Mouse (Mus musculus) colon, adult 2 months (tissue): ENCODE data around the gene Setd1b. TPM values are rescaled to one million over a fixed set of nuclear protein-coding genes. Genes with fewer than 3 reads are reported as not detected.

ENCODE experiments used
- polyA plus RNA-seq: library from polyadenylated mRNA; depleted of rRNA; stranded (reverse); fragments of >200 nt; gene quantifications from 2 replicates; pipeline ENCODE4 v1.2.3, GENCODE M21; 2012; rRNA removed

The Setd1b gene
- 9.7 and 12.7 TPM in 2 replicates for polyA plus RNA-seq

DNA sequence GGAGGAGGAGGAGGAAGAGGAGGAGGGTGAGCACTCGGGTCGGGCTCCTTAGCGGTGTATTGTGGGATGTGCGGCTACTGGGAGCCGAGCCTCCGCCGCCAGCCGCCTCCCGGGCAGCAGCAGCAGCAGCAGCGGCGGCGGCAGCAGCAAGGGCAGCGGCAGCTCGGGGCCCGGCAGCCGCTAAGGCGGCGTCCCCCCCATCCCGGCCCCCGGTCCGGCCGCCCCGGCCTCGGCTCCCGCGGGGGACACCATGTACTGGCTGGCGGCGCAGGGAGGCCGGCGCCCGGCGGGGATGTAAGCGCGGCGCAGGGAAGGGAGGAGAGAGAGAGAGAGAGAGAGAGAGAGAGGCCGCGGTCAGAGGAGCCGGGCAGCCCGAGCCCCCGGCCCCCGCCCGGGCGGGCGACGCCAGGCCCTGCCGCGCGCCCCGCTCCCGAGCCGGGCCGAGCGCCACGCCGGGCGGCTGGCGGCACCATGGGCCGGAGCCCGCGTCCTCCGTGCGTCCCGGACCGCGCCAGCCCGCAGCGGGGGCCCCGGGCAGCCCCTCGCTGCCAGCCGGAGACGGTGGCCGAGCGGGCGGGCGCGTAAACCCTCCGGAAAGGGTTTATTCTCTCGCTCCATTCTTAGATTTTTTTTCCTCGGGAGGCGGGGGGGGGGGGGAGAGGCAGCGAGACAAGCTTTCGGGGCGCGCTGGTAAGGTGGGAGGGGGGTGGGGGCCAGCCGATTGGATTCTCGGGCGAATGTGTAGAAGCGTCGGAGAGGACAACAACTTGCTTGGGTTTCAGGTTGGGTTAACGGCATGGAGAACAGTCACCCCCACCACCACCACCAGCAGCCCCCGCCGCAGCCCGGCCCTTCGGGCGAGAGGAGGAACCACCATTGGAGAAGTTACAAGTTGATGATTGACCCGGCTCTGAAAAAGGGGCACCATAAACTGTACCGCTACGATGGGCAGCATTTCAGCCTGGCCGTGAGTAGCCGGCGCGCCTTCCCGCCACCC, at the start of gene Setd1b:
Gene Setd1b (plus strand): TSS at position 33 of the 997 bp plus-strand sequence.

DNA sequence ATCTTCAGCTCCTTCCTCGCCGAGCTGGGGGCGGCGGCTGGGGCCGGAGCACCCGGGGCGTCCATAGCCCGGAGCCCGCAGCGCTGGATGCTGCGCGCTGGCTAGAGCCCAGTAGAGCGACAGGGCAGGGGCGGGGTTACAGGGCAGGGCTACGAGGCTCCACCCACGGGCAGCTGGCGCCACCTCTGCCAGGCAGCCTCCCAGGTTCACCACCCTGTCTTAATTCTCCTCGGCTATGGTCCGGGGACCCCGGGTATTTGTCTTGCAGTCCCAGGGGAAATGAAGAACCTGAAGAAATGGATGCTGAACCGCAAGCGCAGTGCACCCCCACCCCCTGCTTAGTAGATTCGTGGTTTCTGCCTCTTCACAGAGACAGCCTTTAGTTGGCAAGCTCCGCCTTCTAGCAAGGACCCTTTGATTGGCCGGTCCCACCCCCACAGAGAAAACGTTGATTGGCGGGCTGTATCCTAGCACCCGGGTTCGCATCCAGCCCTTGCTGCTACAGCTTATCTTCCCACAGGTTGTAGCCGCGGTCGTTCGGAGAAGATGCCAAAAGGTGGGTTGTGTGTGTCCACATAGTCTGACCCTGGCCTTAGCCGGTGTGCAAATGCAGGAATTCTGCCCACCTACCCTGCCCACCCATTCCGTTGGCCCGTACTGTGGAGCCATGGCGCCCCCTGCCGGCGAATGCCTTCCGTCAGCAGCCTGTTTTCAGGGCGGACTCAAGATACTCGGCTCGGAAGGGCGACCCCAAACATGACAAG, 9.5 kb upstream of the Setd1b start, which contains the start of gene Rhof:
Gene Rhof (minus strand): TSS at position 385 of the 764 bp plus-strand sequence.

DNA sequence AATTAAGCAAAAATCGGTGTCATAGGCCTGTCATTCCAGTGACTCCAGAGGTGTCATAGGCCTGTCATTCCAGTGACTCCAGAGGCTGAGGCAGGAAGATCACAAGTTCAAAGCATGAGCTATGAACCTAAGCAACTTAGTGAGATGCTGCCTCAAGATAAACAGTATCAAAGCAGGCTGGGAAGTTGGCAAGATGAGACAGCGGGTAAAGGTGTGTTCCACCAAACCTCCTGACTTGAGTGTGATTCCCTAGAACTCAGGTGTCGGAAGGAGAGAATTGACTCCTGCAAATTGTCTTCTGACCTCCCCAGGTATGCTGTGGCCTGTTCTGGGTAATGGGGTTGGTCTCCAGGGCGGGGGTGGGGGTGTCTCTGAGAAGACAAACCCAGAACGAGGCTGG, 27.3 kb downstream of the Setd1b start, which contains the start of gene Psmd9:
Gene Psmd9 (plus strand): TSS at position 130 of the 400 bp plus-strand sequence.

DNA sequence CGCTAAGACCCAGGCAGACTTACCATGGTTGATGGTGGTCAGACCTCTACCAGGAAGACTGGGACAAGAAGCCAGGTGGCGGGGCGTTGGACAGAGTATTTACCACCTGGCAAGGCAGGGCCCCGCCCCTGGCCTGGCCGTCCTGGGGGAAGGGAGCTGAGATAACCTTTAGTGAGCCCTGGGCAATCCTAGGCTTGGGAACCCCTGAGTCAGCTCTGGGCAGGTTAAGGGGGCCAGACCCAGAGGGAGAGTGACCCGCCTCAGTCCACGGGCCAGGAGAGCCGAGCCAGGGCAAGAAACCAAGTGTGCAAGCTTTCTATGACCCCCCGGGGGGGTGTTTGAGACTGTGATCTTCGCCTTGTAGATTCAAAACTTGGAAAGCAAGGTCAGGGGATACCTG, 40.7 kb downstream of the Setd1b start, which contains the start of gene Hpd:
Gene Hpd (minus strand): TSS at position 77 of the 400 bp plus-strand sequence.

Other genes with a start within 250 kb of the Setd1b start
- gene Kdm2b, start 152.4 kb upstream of the Setd1b start, polyA plus RNA-seq, result 16.6 and 17.9 TPM in 2 replicates
- gene Orai1, start 127.1 kb upstream of the Setd1b start, polyA plus RNA-seq, result 119 and 123 TPM in 2 replicates
- gene Morn3, start 95.2 kb upstream of the Setd1b start, polyA plus RNA-seq, result not detected in 2 replicates
- gene Tmem120b, start 73.8 kb upstream of the Setd1b start, polyA plus RNA-seq, result 4.7 and 5.4 TPM in 2 replicates
- gene Rhof, start 9.5 kb upstream of the Setd1b start, polyA plus RNA-seq, result 42.7 and 47.4 TPM in 2 replicates
- 20.2 and 21.1 TPM in 2 replicates for gene Psmd9, start 27.2 kb downstream of the Setd1b start, polyA plus RNA-seq
- gene Hpd, start 40.5 kb downstream of the Setd1b start, polyA plus RNA-seq, result 110 and 112 TPM in 2 replicates
- gene Wdr66, start 109.9 kb downstream of the Setd1b start, polyA plus RNA-seq, result 0.66 and 0.76 TPM in 2 replicates
- gene Bcl7a, start 201.6 kb downstream of the Setd1b start, polyA plus RNA-seq, result 4.5 and 4.9 TPM in 2 replicates